Mouse (Mus musculus) megakaryocyte, embryonic 14.5 days (primary cell): ENCODE data around the gene Eml6.

Experiments
- FLI1 ChIP-seq: IDR thresholded peaks from 2 replicates; pipeline ENCODE4 v1.6.1; 2012; ENCODE audit warnings: low read length, inconsistent platforms, mixed read lengths
- GATA1 ChIP-seq: IDR thresholded peaks from 3 replicates; pipeline ENCODE4 v1.6.1; 2012; ENCODE audit warnings: mixed read lengths, low read length, inconsistent platforms, borderline replicate concordance

GRCm38 (mm10) chr11:29923851-29924250 is 102.0 kb downstream of the Eml6 start:
- TF ChIP-seq GATA1 (no peak), FLI1 (no peak)
